8 mouse cellular contexts compared by ENCODE assay signal in the genomic region with DNA sequence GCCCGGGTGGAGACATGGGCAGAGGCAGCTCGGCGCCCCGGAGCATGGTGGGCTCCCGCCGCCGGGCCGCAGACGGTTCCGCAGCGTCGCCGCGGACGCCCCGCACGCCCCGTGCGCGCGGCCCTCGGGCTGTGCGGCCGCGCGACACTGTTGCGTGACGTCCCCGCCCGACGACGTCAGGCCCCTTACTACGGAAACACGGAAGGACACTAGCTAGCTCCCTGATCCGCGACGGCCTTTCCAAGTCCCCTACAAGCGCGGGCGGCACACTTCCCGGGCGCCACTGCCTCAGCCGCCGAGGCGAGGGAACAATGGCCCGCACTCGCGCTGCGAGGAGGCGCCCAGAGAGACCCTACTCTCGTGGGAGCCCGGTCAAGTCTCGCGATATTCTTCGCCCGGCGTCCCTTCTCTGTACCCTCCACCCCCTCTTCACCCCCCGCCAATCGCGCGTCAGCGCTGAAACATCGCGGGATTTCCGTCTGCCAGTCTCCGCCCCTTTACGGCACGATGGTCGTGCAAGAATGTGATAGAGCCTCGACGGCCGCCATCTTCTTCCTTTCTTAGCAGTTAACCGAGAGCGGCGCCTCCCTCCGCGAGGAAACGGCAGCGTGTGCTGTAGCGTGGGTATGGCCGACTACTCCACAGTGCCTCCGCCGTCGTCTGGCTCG. TPM values are rescaled to one million over a fixed set of nuclear protein-coding genes. Genes with fewer than 3 reads are reported as not detected.
DNase-seq lines count a peak whose midpoint lies in the region; ATAC-seq and TF ChIP-seq lines count a peak whose summit lies in the region.

A gene (minus strand): TSS at position 336 of the 668 bp plus-strand sequence.
A gene (plus strand): TSS at position 456 of the 668 bp plus-strand sequence.

- H3K4me2 ChIP-seq in kidney, embryonic 15.5 days = peak within 1 kb of the TSS; percentile 81

- H3K27ac ChIP-seq in bone marrow macrophage, adult 2 months (ENCODE audit: insufficient read depth, low read depth, low read length) = peak within 1 kb of the TSS; percentile 99
- peak within 1 kb of the TSS; percentile 98 for H3K27ac ChIP-seq in embryonic fibroblast, embryonic 13.5 days (ENCODE audit: insufficient read depth, low read length)
- peak within 1 kb of the TSS; percentile 100 for H3K27ac ChIP-seq in heart, embryonic 10.5 days
- peak within 1 kb of the TSS; percentile 99 for H3K27ac ChIP-seq in kidney, embryonic 15.5 days

- DNase-seq in A20 (ENCODE audit: low read depth, low spot score) (peak; percentile 99), liver (peak; percentile 100)
- peak; percentile 99 for DNase-seq in heart, embryonic 10.5 days (ENCODE audit: low spot score)
- DNase-seq in spleen, postnatal 4 days (ENCODE audit: low spot score in 2 of 2) = peak; percentile 100

- H3K4me3 ChIP-seq in bone marrow macrophage, adult 2 months (ENCODE audit: insufficient read depth, low read length) = peak within 1 kb of the TSS; percentile 97
- H3K4me3 ChIP-seq in embryonic fibroblast, embryonic 13.5 days (ENCODE audit: insufficient read depth, low read length) = peak within 1 kb of the TSS; percentile 99
- peak within 1 kb of the TSS; percentile 98 for H3K4me3 ChIP-seq in heart, embryonic 10.5 days
- peak within 1 kb of the TSS; percentile 97 for H3K4me3 ChIP-seq in kidney, embryonic 15.5 days (replicated peaks)

- TF ChIP-seq POLR2A in bone marrow macrophage, adult 2 months (IDR thresholded peaks at IDR 0.05; ENCODE audit: borderline replicate concordance, low read depth, low read length) = 0 out of 2 replicates have a peak, but pooled peaks have one; percentile 41
- peak; percentile 93 for TF ChIP-seq POLR2A in embryonic fibroblast, embryonic 13.5 days (IDR thresholded peaks at IDR 0.05; ENCODE audit: low read depth, low read length)

- no peaks in the 10 kb centered on the region for H3K9me3 ChIP-seq in heart, embryonic 10.5 days
- no peaks in the 10 kb centered on the region for H3K9me3 ChIP-seq in kidney, embryonic 15.5 days (replicated peaks)

- under 1% methylated on average over 85 of the region's 85 CpGs for WGBS in heart, embryonic 10.5 days
- under 1% methylated on average over 85 of the region's 85 CpGs for WGBS in kidney, embryonic 15.5 days

- peaks cover 15% of the 10 kb centered on the region; the same call in 1 of the 2 replicates for H3K36me3 ChIP-seq in heart, embryonic 10.5 days
- H3K36me3 ChIP-seq in kidney, embryonic 15.5 days = peaks cover 6% of the 10 kb centered on the region

- H3K9ac ChIP-seq in kidney, embryonic 15.5 days = peak within 1 kb of the TSS; percentile 100

- H3K4me1 ChIP-seq in bone marrow macrophage, adult 2 months (ENCODE audit: control insufficient read depth, insufficient read depth, low read length) = peaks cover 10% of the 10 kb centered on the region
- H3K4me1 ChIP-seq in embryonic fibroblast, embryonic 13.5 days (ENCODE audit: control insufficient read depth, insufficient read depth, low read length) = peaks cover 6% of the 10 kb centered on the region; the same call in 1 of the 2 replicates
- peaks cover 18% of the 10 kb centered on the region for H3K4me1 ChIP-seq in heart, embryonic 10.5 days
- peaks cover 24% of the 10 kb centered on the region for H3K4me1 ChIP-seq in kidney, embryonic 15.5 days

- peak; percentile 97 for ATAC-seq in kidney, embryonic 15.5 days (replicated peaks; ENCODE audit: low FRiP score)
- peak; percentile 93 for ATAC-seq in monocyte, adult 5-6 weeks (replicated peaks; ENCODE audit: insufficient number of reproducible peaks, low FRiP score, low TSS enrichment, poor library complexity, severe bottlenecking)

- no peak for TF ChIP-seq CTCF in bone marrow macrophage, adult 2 months (IDR thresholded peaks at IDR 0.05; ENCODE audit: low read depth, low read length)
- TF ChIP-seq CTCF in embryonic fibroblast, embryonic 13.5 days (IDR thresholded peaks at IDR 0.05; ENCODE audit: borderline replicate concordance, insufficient read depth, low read length) = no peak

- H3K27me3 ChIP-seq in heart, embryonic 10.5 days (ENCODE audit: insufficient read depth, poor library complexity, severe bottlenecking) = no peaks in the 10 kb centered on the region
- H3K27me3 ChIP-seq in kidney, embryonic 15.5 days = no peaks in the 10 kb centered on the region

RNA-seq across cellular contexts. Expression of the first gene that starts in this region (rescaled TPM):
- 20.5 and 26.0 TPM in 2 replicates for polyA plus RNA-seq in bone marrow macrophage, adult 2 months (2012; ENCODE audit: insufficient read depth, insufficient read length, missing spikeins)
- polyA plus RNA-seq in embryonic fibroblast, embryonic 13.5 days (2011; ENCODE audit: insufficient read length, low read depth, missing spikeins) = 94.2 and 127 TPM in 2 replicates
- polyA plus RNA-seq in heart, embryonic 10.5 days (2016; fragmentation: Nextera tagmentation; extraction: Ambion mirVana) = 30.5 and 32.1 TPM in 2 replicates
- 30.9 and 31.1 TPM in 2 replicates for polyA plus RNA-seq in kidney, embryonic 15.5 days (2015; fragmentation: Nextera tagmentation; extraction: Ambion mirVana)
- 90.9 to 144 TPM (median 114 TPM) in 3 replicates for total RNA-seq in monocyte, adult 5-6 weeks (2017)

RNA-seq across cellular contexts. Expression of the second gene that starts in this region (rescaled TPM):
- polyA plus RNA-seq in bone marrow macrophage, adult 2 months (2012; ENCODE audit: insufficient read depth, insufficient read length, missing spikeins) = 49.4 and 50.8 TPM in 2 replicates
- 138 and 142 TPM in 2 replicates for polyA plus RNA-seq in embryonic fibroblast, embryonic 13.5 days (2011; ENCODE audit: insufficient read length, low read depth, missing spikeins)
- polyA plus RNA-seq in heart, embryonic 10.5 days (2016; fragmentation: Nextera tagmentation; extraction: Ambion mirVana) = 179 and 249 TPM in 2 replicates
- 301 and 315 TPM in 2 replicates for polyA plus RNA-seq in kidney, embryonic 15.5 days (2015; fragmentation: Nextera tagmentation; extraction: Ambion mirVana)
- 165 to 273 TPM (median 214 TPM) in 3 replicates for total RNA-seq in monocyte, adult 5-6 weeks (2017)

Comparison
In these comparisons a context has a peak if more than half of its experiments do, and no peak if none do; other contexts are left out.
1. Peak in every context shown above with its lines: DNase-seq, ATAC-seq, H3K4me3 ChIP-seq and H3K27ac ChIP-seq.